Mouse (Mus musculus) CH12.LX (cell line): Measurements from ENCODE around the gene Ccdc141. TPM values are rescaled to one million over a fixed set of nuclear protein-coding genes. Genes with fewer than 3 reads are reported as not detected.

ENCODE experiments used
- DNase-seq: peaks from one replicate; pipeline ENCODE4 v3.0.0-alpha.2; 2013; ENCODE audit errors: extremely low read depth
- H3K27ac ChIP-seq: 2 replicates; pipeline ENCODE4 v1.5.1; 2012; ENCODE audit warnings: low read depth, mild to moderate bottlenecking, control low read depth, moderate library complexity; ENCODE audit not compliant: insufficient read depth
- H3K27me3 ChIP-seq: replicated peaks from 2 replicates; pipeline ENCODE3; 2012; ENCODE audit warnings: inconsistent platforms
- H3K36me3 ChIP-seq, 2 experiments: replicated peaks in 1 of 2; 2 replicates each; pipeline versions ENCODE3 to v1.6.1; 2012; ENCODE audit warnings: inconsistent platforms in 1 of 2, low read length in 1 of 2, mild to moderate bottlenecking in 1 of 2, mixed read lengths in 1 of 2, moderate library complexity in 1 of 2; ENCODE audit not compliant: control insufficient read depth in 1 of 2, insufficient read depth in 1 of 2
- H3K4me1 ChIP-seq, 2 experiments: 2 replicates each; pipeline ENCODE4 v1.6.1; 2012; ENCODE audit warnings: inconsistent platforms in 1 of 2, moderate library complexity in 1 of 2; ENCODE audit not compliant: insufficient read depth in 2 of 2, control insufficient read depth in 1 of 2
- H3K4me2 ChIP-seq: 2 replicates; pipeline ENCODE4 v1.6.1; 2012; ENCODE audit warnings: low read depth, mild to moderate bottlenecking, control low read depth; ENCODE audit not compliant: poor library complexity, insufficient read depth, severe bottlenecking
- H3K4me3 ChIP-seq, 3 experiments: fragments of 150-350 bp in 1 of 3; sonication (generic) in 1 of 3; replicated peaks in 1 of 3; 2 replicates each; pipeline versions ENCODE3 to v1.5.1; 2011 to 2012; ENCODE audit warnings: low read depth in 2 of 3, low read length in 2 of 3, mild to moderate bottlenecking in 2 of 3, moderate library complexity in 2 of 3, control low read depth in 1 of 3, improper control_type of control experiment in 1 of 3, inconsistent platforms in 1 of 3, mixed read lengths in 1 of 3; ENCODE audit not compliant: poor library complexity in 1 of 3
- H3K79me2 ChIP-seq: replicated peaks from 2 replicates; pipeline ENCODE4 v1.6.1; 2012; ENCODE audit warnings: mild to moderate bottlenecking, moderate library complexity; ENCODE audit not compliant: control insufficient read depth, poor library complexity, insufficient read depth, severe bottlenecking; ENCODE audit errors: extremely low read depth
- H3K9ac ChIP-seq: 2 replicates; pipeline ENCODE4 v1.6.1; 2012; ENCODE audit warnings: low read depth, mild to moderate bottlenecking, control low read depth, moderate library complexity; ENCODE audit not compliant: insufficient read depth
- H3K9me3 ChIP-seq: replicated peaks from 2 replicates; pipeline ENCODE3; 2012; ENCODE audit warnings: low read length, inconsistent platforms, mixed read lengths
- BHLHE40 ChIP-seq: IDR thresholded peaks from 2 replicates; pipeline ENCODE4 v1.6.1; 2011; ENCODE audit warnings: mild to moderate bottlenecking, low read depth, low read length, improper control_type of control experiment
- CHD2 ChIP-seq: IDR thresholded peaks from 2 replicates; pipeline ENCODE4 v1.6.1; 2011; ENCODE audit warnings: low read length, improper control_type of control experiment
- ELF1 ChIP-seq: IDR thresholded peaks from 2 replicates; pipeline ENCODE4 v1.6.1; 2014; ENCODE audit warnings: low read depth, mild to moderate bottlenecking, inconsistent platforms, low read length, improper control_type of control experiment
- JUN ChIP-seq: IDR thresholded peaks from 2 replicates; pipeline ENCODE4 v1.6.1; 2011; ENCODE audit warnings: low read depth, mild to moderate bottlenecking, low read length, improper control_type of control experiment, moderate library complexity; ENCODE audit not compliant: insufficient read depth
- JUND ChIP-seq: conservative IDR thresholded peaks from 2 replicates; pipeline ENCODE4 v1.6.1; 2011; ENCODE audit warnings: low read depth, low read length, improper control_type of control experiment
- MAX ChIP-seq: IDR thresholded peaks from 2 replicates; pipeline ENCODE4 v1.6.1; 2011; ENCODE audit warnings: low read length, improper control_type of control experiment
- MXI1 ChIP-seq: IDR thresholded peaks from 2 replicates; pipeline ENCODE4 v1.6.1; 2011; ENCODE audit warnings: mild to moderate bottlenecking, low read depth, low read length, improper control_type of control experiment
- NELFE ChIP-seq: IDR thresholded peaks from 2 replicates; pipeline ENCODE4 v1.6.1; 2011; ENCODE audit warnings: low read depth, low read length, improper control_type of control experiment
- NRF1 ChIP-seq: IDR thresholded peaks from 2 replicates; pipeline ENCODE4 v1.6.1; 2014; ENCODE audit warnings: low read depth, mild to moderate bottlenecking, inconsistent platforms, low read length, improper control_type of control experiment, moderate library complexity
- PAX5 ChIP-seq: IDR thresholded peaks from 2 replicates; pipeline ENCODE4 v1.6.1; 2012; ENCODE audit warnings: low read length, inconsistent platforms, mixed read lengths
- POLR2A ChIP-seq: IDR thresholded peaks from 2 replicates; pipeline ENCODE4 v1.6.1; 2011; ENCODE audit warnings: low read depth, mild to moderate bottlenecking, improper control_type of control experiment, low read length
- TCF12 ChIP-seq: IDR thresholded peaks from 2 replicates; pipeline ENCODE4 v1.6.1; 2014; ENCODE audit warnings: low read depth, mild to moderate bottlenecking, inconsistent platforms, low read length, improper control_type of control experiment
- UBTF ChIP-seq: IDR thresholded peaks from 2 replicates; pipeline ENCODE4 v1.6.1; 2012; ENCODE audit warnings: low read depth, mild to moderate bottlenecking, inconsistent platforms, low read length, improper control_type of control experiment, moderate library complexity
- USF1 ChIP-seq: IDR thresholded peaks from 2 replicates; pipeline ENCODE4 v1.6.1; 2014; ENCODE audit warnings: low read depth, mild to moderate bottlenecking, inconsistent platforms, low read length, improper control_type of control experiment
- USF2 ChIP-seq: conservative IDR thresholded peaks from 2 replicates; pipeline ENCODE4 v1.6.1; 2011; ENCODE audit warnings: low read depth, low read length, improper control_type of control experiment
- ZMIZ1 ChIP-seq: IDR thresholded peaks from 2 replicates; pipeline ENCODE4 v1.6.1; 2012; ENCODE audit warnings: low read depth, mild to moderate bottlenecking, inconsistent platforms, low read length, improper control_type of control experiment
- dilution Hi-C: fragments of 300-500 bp; cut with MboI; formaldehyde crosslinking; loops from 2 replicates; pipeline ENCODE4 v1.14.3; 2020; ENCODE audit warnings: low sequenced_read_pairs; ENCODE audit not compliant: extremely low pct_unique_long_range_greater_than_20kb, extremely low pct_ligation_motif_present
- in situ Hi-C: fragments of 300-500 bp; cut with MboI; formaldehyde crosslinking; loops from 3 replicates; pipeline ENCODE4 v1.14.3; 2019; ENCODE audit warnings: low sequenced_read_pairs, low pct_ligation_motif_present, low pct_unique_long_range_greater_than_20kb, mixed read lengths
- polyA plus RNA-seq: library from polyadenylated mRNA; unstranded; fragments of >175 nt; gene quantifications from 2 replicates; pipeline ENCODE4 v1.2.1, GENCODE M21; 2012; ENCODE audit warnings: low read depth; ENCODE audit not compliant: insufficient read length
- total RNA-seq, 2 experiments: library from RNA; depleted of rRNA; stranded (reverse); fragments of 300-350 nt in 1 of 2; fragments of >200 nt in 1 of 2; gene quantifications; 2 replicates each; pipeline ENCODE4 v1.2.3; 2012 to 2014

Gene Ccdc141
- total and polyA plus RNA-seq, 3 experiments, result not detected

- Histone ChIP-seq H3K4me3 (no peak overlapping the region), H3K79me2 (no peaks in the 10 kb centered on the region), H3K27me3 (no peaks in the 10 kb centered on the region), H3K4me1 (no peaks in the 10 kb centered on the region), H3K27ac (no peak overlapping the region), H3K9me3 (no peaks in the 10 kb centered on the region), H3K4me2 (no peak overlapping the region), H3K9ac (no peak overlapping the region), H3K36me3 (no peaks in the 10 kb centered on the region)
- TF ChIP-seq BHLHE40 (no peak), JUND (no peak), PAX5 (no peak), MXI1 (no peak), JUN (no peak), USF2 (no peak), CHD2 (no peak)
- dilution Hi-C loops (no loop called here), in situ Hi-C loops (no loop called here)
- no peak for DNase-seq
Measured at GRCm38 (mm10) chr2:77039281-77039680, 131.2 kb downstream of the Ccdc141 start.

GRCm38 (mm10) chr2:77037211-77037610 lies 133.2 kb downstream of the Ccdc141 start:
- Histone ChIP-seq H3K79me2 (no peaks in the 10 kb centered on the region), H3K4me1 (no peaks in the 10 kb centered on the region), H3K27me3 (no peaks in the 10 kb centered on the region), H3K4me3 (no peak overlapping the region), H3K9me3 (no peaks in the 10 kb centered on the region)
- dilution Hi-C loops, result no loop called here
- TF ChIP-seq NELFE (no peak), MAX (no peak), NRF1 (no peak), MXI1 (no peak), ELF1 (no peak), TCF12 (no peak), BHLHE40 (no peak), POLR2A (no peak), ZMIZ1 (no peak), JUN (no peak), UBTF (no peak), USF1 (no peak)
- TF ChIP-seq, all 38 proteins: peak for 0
- Histone ChIP-seq H3K36me3 (no peaks in the 10 kb centered on the region), H3K9ac (no peak overlapping the region), H3K27ac (no peak overlapping the region), H3K4me2 (no peak overlapping the region)
- in situ Hi-C loops, result no loop called here
- DNase-seq, result no peak
